11 mouse cellular contexts compared by ENCODE assay signal in the genomic region with DNA sequence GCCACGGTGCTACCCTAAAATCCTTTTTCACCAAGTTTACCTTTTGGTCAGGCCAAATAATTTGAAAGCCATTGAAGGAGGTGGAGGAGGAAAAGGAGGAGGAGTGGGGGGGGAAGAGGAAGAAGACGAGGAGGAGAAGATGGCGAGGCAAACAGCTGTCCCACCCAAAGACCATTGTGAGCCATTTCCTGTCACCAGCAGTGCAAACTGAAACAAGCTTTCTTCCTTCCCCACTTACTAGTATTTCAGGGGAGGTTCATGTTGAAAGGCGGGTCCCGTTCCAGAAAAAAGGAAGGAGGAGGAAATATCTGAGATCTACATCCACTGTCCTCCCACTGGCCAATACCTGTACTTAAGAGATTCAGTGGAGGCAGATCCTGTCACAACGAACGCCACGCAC. TPM values are rescaled to one million over a fixed set of nuclear protein-coding genes. Genes with fewer than 3 reads are reported as not detected.
DNase-seq lines count a peak whose midpoint lies in the region; ATAC-seq and TF ChIP-seq lines count a peak whose summit lies in the region.
"Had no signal": no experiment of that assay in that cellular context is flagged by ENCODE, and none has a peak within 500 bp of the region (broad histone marks: within the 10 kb centered on the region; RNA-seq: fewer than 3 reads in every experiment).

No protein-coding gene starts in this region.

- H3K36me3 ChIP-seq in kidney, adult 2 months (ENCODE audit: control insufficient read depth, insufficient read depth, low read length) = no peaks in the 10 kb centered on the region; the same call in 1 of the 2 replicates
- H3K36me3 ChIP-seq in E14TG2a.4 (ENCODE audit: insufficient read depth, low read length) = no peaks in the 10 kb centered on the region
- H3K36me3 ChIP-seq in megakaryocyte, embryonic 14.5 days (replicated peaks; ENCODE audit: low read length) = no peaks in the 10 kb centered on the region

- H3K27me3 ChIP-seq in kidney, adult 2 months (replicated peaks; ENCODE audit: control insufficient read depth, insufficient read depth, low read length) = no peaks in the 10 kb centered on the region
- peaks cover 64% of the 10 kb centered on the region for H3K27me3 ChIP-seq in E14TG2a.4 (ENCODE audit: insufficient read depth, low read length)
- H3K27me3 ChIP-seq in megakaryocyte, embryonic 14.5 days (replicated peaks) = peaks cover 2% of the 10 kb centered on the region
- H3K27me3 ChIP-seq: forebrain, embryonic 13.5 days had no signal

- H3K4me1 ChIP-seq in kidney, adult 2 months (ENCODE audit: control insufficient read depth, insufficient read depth, low read length) = peaks cover 23% of the 10 kb centered on the region
- peaks cover 66% of the 10 kb centered on the region for H3K4me1 ChIP-seq in E14TG2a.4 (replicated peaks; ENCODE audit: low read depth, low read length)
- H3K4me1 ChIP-seq in megakaryocyte, embryonic 14.5 days = peaks cover 39% of the 10 kb centered on the region

- WGBS in kidney, adult 2 months = 52% methylated on average over 8 of the region's 8 CpGs

- ATAC-seq in granulocyte monocyte progenitor cell, adult 5-6 weeks (replicated peaks; ENCODE audit: poor library complexity, severe bottlenecking) = peak; percentile 72

- peak overlapping the region; percentile 47 for H3K27ac ChIP-seq in kidney, adult 2 months (ENCODE audit: insufficient read depth, low read depth, low read length)

- intact Hi-C loops in gastrocnemius, postnatal 36 days (cut with DNase I) = no loop called here

- H3K4me3 ChIP-seq in kidney, adult 2 months (ENCODE audit: insufficient read depth, low read depth, low read length) = no peak overlapping the region
- H3K4me3 ChIP-seq in E14TG2a.4 (replicated peaks; ENCODE audit: low read length) = 0 out of 2 replicates have a peak overlapping the region, but pooled peaks have one; percentile 17
- H3K4me3 ChIP-seq in megakaryocyte, embryonic 14.5 days (replicated peaks) = peak overlapping the region; percentile 48
- H3K4me3 ChIP-seq: forebrain, embryonic 13.5 days; left cerebral cortex, adult 2 months had no signal

- TF ChIP-seq POLR2A in kidney, adult 2 months (IDR thresholded peaks at IDR 0.05; ENCODE audit: low read depth, low read length) = no peak

- no peaks in the 10 kb centered on the region for H3K9me3 ChIP-seq in E14TG2a.4 (ENCODE audit: low read length)
- H3K9me3 ChIP-seq in megakaryocyte, embryonic 14.5 days = peaks cover 7% of the 10 kb centered on the region

- peak; percentile 63 for DNase-seq in kidney, adult 2 months
- no peak for DNase-seq in kidney, adult 9 months
- no peak for DNase-seq in urinary bladder, adult 2 months (ENCODE audit: low spot score)
- DNase-seq in ovary, adult 18-20 months (ENCODE audit: low spot score) = no peak
- DNase-seq in gastrocnemius, postnatal 36 days = no peak
- DNase-seq: cerebellum, adult 8-10 months had no signal

- no peak for TF ChIP-seq CTCF in kidney, adult 2 months (conservative IDR thresholded peaks at IDR 0.05; ENCODE audit: insufficient read depth, insufficient read length, low read depth, low read length)
- TF ChIP-seq CTCF in E14TG2a.4 (conservative IDR thresholded peaks at IDR 0.05; ENCODE audit: low read length) = no peak

RNA-seq across cellular contexts. Expression of a gene that starts 16.5 kb away (rescaled TPM):
- polyA plus RNA-seq in kidney, adult 2 months (2012; rRNA removed) = not detected in 2 replicates
- total RNA-seq in granulocyte monocyte progenitor cell, adult 5-6 weeks (2014; fragmentation: Nextera tagmentation) = not detected in 2 replicates
- not detected in 2 replicates for total RNA-seq in granulocyte monocyte progenitor cell, adult 5-6 weeks (2017)
- polyA plus RNA-seq in megakaryocyte, embryonic 14.5 days (2012; ENCODE audit: insufficient read depth, low replicate concordance) = 0.67 TPM in 1 of 2 replicates, not detected in the other
- not detected in 2 replicates for polyA plus RNA-seq in urinary bladder, adult 2 months (2012; rRNA removed)
- under 1 TPM in 1 of 2 experiments, not detected in 1; 0.74 TPM for total RNA-seq in gastrocnemius, postnatal 36 days (2021)
- polyA plus RNA-seq: forebrain, embryonic 13.5 days had no signal

RNA-seq across cellular contexts. Expression of a gene that starts 28.8 kb away (rescaled TPM):
- polyA plus RNA-seq in kidney, adult 2 months (2012; rRNA removed) = 31.1 and 35.9 TPM in 2 replicates
- total RNA-seq in granulocyte monocyte progenitor cell, adult 5-6 weeks (2014; fragmentation: Nextera tagmentation) = 14.3 and 22.9 TPM in 2 replicates
- 10.3 TPM in 2 replicates for total RNA-seq in granulocyte monocyte progenitor cell, adult 5-6 weeks (2017)
- 2.0 TPM in 1 of 2 replicates, not detected in the other for polyA plus RNA-seq in megakaryocyte, embryonic 14.5 days (2012; ENCODE audit: insufficient read depth, low replicate concordance)
- 35.2 and 35.9 TPM in 2 replicates for polyA plus RNA-seq in urinary bladder, adult 2 months (2012; rRNA removed)
- total RNA-seq in gastrocnemius, postnatal 36 days (2021) = 10 to 100 TPM; 13.4 to 17.3 TPM

Comparison
In these comparisons a context has a peak if more than half of its experiments do, and no peak if none do; other contexts are left out.
1. RNA of a gene that starts 28.8 kb away (polyA plus RNA-seq): 35.2 to 35.9 TPM in urinary bladder, adult 2 months and 31.1 to 35.9 TPM in kidney, adult 2 months; 2.0 TPM in megakaryocyte, embryonic 14.5 days; every median in the first group is over 10 times any median in the second.